Mouse (Mus musculus) CH12F3 (cell line): ENCODE measurements around the gene 4930432M17Rik.

Experiments
- in situ Hi-C: fragments of 300-500 bp; cut with MboI; formaldehyde crosslinking; loops from 2 replicates; pipeline ENCODE4 v1.14.3; 2020; ENCODE audit warnings: low sequenced_read_pairs

Gene 4930432M17Rik

DNA sequence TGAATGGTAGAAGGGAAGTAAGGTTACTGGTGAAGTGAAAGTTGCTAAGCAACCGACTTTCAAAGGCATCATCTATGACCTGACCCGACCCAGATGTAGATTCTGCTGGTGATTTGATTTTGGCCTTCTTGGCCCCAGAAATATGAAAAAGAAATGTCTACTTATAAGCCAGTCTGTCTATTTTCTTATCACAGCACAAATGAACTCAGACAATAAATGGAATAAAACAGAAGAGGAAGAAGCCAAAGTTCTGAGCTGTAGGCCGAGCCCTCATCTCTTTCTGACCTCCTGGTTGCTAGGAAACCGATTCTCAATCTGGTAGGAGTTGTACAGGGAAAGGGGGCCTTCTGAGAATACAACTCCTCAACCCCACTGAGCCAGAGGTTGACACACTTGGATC is at the start of gene 4930432M17Rik:
TSS of gene 4930432M17Rik (plus strand) at position 301 of the 400 bp plus-strand sequence.
- in situ Hi-C loops: no loop called here

DNA sequence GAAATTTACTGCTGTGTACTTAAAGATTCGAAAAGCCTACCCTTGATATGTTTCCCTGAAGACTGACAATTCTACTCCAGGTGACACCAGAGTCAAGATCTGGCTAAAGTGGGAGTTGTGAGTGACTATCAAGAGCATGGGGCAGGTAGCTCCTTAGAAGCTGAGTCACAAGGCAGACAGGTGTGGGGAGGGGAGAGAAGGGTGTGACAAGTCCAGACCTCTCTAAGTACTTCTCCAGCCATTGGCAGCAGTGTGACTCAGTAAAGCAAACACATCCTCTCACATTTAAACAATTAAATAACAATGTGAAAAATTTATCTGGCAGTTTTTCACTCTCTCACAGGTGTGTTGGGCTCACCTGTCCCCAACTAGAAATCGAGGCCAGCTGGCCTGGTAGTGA is 44.9 kb upstream of the 4930432M17Rik start:
- in situ Hi-C loops: no loop called here

DNA sequence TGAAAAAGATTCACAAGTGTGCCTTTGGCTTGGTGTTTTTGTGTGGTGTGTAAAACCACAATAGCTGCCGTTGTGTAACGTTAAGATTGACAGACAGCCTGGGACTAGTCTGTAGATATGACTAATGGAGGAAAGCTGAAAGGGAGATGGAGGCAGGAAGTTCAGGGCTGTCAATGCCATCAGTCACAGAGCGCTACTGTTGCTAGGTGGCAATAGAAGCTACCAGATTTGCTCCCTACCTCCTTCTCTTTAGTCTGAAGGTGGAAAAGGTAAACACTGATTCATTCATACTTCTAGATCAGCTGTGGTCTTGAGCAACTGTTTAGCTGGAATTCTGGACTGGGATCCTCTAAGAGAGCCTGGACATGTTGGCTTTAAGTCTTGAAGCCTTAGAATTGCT is 44.3 kb upstream of the 4930432M17Rik start:
- in situ Hi-C loops: no loop called here

DNA sequence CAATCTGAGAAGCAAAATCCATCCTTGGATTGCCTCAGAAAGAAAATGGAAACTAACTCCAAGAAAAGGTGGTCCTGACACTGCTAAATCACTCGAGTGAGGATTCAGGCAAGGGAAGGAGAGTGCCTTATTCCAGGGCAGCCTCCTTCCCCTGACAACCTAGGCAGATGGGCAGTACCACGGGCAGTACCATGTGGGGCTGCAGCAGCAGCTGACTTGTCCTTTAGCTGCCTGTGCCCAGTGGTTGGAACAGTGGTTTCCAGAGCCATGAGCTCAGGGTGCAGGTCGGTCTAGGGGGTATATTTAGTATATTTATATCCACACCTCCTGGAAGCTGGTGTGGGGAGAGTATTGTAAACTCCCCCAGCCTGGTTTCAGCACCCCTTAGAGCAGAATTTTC is 42.3 kb upstream of the 4930432M17Rik start:
- in situ Hi-C loops: no loop called here

DNA sequence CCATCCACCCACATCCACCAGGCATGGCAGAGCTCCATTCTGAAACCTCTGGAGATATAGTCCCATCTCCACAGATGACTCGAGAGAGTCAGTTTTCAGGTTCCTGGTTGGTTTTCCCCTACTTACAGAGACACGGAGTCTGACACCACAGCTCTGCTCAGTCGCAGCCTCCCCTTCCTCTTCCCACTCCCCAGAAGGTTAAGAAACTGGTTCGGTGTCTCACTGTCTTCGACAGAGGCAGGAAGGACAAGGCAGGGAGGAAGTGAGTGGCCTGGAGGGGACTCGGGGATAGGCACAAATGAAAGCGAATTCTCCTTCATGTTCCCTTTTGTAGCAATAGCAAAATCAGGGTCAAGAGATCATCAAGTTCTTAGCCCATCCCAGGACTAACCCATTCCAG is 39.9 kb upstream of the 4930432M17Rik start:
- in situ Hi-C loops: no loop called here

DNA sequence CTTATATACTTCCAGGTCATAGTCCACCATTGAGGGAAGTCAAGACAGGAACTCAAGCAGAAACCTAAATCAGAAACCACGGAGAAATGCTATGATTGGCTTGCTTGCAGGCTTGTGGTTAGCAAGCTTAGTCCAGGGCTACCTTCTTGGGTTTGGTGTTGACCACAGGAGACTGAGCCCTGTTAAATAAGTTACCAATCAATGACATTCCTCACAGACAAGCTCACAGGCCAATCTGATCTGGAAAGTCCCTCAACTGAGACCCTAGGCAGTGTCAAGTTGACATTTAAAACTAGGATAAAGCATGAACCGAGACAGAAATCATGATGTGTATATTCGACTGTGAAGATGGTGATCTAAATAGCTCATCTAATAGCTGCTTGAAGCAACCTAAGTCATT is 35.6 kb upstream of the 4930432M17Rik start:
- in situ Hi-C loops: no loop called here

DNA sequence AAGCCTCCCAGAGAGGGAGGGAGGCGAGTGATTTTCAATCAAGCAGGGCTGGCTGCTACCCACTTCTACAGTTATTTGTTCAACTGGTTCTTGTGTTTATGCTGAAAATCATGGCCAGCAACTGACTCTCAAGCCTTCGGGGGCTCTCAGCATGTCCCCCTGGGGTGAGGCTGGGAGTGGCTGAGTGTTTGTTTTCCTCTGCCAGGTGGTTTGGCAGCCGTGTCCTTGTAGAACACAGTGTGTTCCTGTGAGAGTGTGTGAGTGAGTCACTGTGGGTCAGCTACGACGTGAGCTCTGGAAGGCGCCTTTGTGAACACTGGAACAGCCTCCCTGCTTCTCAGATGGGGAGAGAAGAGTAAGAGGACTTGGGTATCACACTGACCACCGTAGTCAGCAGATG is 35.1 kb upstream of the 4930432M17Rik start:
- in situ Hi-C loops: no loop called here

DNA sequence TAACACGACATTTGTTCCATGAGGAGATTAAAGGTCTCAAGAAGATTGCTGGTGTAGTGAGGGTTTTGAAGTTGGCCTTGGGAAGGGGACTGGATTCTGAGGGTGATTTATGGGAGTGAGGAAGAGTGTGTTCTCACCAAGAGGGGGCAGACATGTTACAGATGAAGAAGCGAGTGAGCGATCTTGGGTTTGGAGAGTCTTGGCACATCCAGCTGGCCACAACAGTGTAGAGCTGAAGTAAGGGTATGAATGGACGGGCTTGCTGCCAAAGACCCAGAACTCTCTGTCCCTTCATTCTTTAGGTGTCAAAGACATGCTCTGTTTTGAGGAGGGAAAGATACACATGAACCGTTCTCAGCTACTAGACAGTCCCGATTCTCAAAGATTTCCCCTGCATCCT is 34.2 kb upstream of the 4930432M17Rik start:
- in situ Hi-C loops: no loop called here

DNA sequence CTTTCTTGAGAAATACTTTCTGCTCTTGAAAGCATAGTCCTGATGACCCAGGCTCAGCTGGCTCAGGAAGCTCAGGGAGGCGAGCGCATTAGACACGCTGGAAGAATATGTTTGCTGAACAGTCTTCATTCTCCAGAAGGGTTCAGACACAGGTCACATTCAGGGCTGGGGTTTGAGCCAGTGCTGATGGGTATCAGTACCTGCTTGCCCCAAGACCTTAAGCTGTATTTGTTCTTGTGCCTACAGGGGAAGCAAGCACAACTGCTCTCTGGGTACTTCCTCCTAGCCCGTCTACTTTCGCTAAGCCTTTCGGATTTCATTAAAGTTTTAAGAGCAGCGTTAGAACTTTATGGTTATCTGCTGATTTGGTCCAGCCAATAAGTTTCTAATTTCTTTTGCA is 33.8 kb upstream of the 4930432M17Rik start:
- in situ Hi-C loops: no loop called here

DNA sequence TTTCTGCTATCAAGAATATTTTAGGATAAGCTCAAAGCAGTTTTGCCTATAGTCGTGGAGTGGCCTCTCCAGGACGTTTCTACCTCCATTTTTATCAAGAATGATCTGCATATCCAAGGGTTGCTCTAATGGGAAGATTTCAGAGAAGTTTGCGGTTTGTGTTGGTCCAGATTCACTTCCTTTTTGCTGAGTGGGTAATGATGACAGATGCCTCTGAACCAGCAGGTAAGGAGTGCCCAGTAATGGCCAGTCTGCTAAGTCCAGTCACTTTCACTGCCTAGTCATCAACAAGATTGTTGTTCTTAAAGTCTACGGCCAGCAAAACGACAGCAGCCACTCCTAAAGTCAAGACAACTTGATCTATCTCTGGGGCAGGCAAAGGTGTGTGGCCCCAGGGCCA is 32.8 kb upstream of the 4930432M17Rik start:
- in situ Hi-C loops: no loop called here

DNA sequence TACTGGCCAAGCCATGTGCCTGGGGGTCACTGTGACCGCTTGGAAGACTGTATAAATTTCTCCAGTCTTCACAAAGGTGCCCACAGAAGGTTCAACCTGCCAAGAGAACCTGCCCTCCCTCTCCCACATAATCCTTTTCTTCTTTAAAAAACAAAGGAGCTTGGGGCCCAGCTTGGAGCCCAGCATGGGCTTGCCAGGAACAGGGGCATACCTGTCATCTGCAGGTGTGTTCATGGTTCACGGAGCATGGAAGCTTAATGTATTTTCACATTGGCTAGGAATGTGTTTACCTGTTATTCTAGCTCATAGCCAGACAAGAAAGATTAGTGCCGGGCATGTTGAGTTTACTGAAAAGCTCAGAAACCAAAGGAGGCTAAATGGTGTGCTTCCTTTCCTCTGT is 32.3 kb upstream of the 4930432M17Rik start:
- in situ Hi-C loops: no loop called here

DNA sequence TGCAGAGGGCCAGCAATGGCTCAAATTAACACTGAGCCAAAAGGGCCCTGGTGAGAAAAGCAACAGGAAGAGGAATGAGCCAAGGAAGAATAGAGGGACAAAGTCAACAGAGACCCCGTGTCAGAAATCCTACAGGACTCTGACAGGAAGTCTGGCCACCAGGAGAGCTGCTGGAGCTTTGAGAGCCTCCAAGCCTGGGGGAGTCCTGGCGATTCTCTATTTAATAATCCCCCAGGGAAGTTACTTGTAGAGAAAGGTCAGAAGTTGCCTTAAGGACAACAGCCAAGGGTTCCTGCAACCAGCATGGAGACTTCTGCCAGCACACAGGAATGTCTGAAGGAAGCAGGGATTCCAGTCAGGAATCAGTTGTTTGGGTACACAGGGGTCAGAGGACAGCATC is 30.0 kb upstream of the 4930432M17Rik start:
- in situ Hi-C loops: no loop called here

DNA sequence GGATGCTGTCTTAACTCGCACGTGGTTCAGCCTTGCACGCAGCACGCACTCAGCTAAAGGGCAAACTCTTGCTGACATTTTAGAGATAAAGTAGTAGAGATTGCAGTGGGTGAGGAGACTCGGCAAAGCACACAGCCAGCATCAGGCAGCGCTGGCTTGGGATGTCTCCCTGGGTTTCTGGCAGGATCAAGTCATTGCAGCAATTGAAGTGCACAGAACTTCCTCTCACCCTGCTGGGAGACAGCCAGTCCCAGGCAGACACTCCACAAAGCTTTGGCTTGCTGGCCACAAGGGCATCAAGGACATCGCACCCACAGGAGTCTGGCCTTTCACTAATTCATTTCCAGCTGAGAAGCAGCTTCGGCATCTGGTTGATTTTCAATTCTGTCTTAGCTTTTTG is 27.3 kb upstream of the 4930432M17Rik start:
- in situ Hi-C loops: no loop called here

DNA sequence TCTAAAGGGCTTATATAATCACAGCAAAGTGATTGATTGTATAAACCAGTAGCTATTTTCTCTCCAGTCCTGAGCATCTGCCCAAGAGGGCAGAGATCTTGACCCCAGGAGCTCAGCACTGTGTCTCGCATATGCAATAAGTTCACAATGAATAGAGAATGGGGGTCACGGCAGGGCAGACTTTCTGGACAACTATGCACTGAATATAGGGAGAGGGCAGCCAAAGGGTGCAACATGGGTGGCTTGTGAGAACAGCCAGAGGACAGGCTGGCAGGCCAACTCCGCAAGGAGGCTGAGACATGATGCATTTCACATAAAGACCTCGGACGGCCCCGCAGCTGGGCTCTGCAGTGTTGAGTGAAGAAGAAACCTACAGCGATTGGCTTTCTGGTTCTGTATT is 25.1 kb upstream of the 4930432M17Rik start:
- in situ Hi-C loops: no loop called here

DNA sequence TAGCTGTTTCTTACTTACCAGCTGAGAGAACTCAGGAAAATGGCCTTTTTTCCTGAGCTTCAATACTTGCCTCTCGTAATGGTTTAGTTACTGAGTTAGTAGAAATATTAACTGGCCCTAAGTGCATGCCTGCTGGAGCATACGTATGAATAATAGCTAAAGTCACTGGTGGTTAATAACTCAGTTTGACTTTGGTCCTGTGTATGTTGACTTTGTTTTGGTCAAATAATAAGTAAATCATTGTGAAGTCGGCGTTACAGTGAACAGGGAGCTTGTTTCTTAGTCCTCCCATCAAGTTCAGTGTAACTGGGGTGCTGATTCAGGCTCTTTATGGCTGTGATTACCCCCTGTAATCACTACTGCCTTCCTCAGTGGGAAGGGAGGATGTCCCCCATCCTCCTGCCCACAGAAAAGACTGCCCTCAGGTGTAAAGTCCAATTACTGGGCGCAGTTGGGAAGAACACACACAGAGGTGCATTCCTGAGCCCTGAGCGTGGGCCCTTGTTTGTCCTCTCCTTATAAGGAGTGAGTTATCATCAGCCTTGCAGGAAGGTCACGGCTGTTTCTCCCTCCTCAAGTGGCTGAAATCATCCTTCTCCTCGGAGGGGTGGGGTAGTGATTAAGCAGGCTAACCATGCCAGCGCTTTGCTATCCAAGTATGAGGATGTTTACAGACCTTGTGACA is 24.1 kb upstream of the 4930432M17Rik start:
- in situ Hi-C loops: no loop called here

DNA sequence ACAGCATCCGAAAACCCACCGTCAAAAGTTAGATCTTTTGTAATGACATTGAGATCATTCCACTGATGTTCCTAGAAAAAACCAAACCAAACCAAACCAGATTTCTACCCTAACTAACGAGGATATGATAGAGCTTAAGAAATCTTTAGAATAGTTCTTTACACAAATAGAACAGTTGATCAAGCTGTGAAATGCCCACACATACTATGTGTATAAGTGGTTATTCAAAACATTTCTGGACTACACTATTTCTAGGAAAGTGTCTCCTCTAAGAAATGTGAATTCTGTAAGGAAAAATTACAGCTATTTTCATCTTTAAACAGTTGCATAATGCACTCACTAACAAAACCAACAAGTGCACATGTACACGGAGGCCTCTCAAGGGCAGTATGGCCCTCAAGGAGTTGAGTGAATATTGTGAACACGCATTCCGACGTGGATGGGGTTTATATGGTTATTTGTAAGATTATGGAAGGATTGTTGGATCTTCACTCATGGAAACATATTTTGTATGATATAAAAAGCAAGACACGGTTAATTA is 22.3 kb upstream of the 4930432M17Rik start:
- in situ Hi-C loops: no loop called here

DNA sequence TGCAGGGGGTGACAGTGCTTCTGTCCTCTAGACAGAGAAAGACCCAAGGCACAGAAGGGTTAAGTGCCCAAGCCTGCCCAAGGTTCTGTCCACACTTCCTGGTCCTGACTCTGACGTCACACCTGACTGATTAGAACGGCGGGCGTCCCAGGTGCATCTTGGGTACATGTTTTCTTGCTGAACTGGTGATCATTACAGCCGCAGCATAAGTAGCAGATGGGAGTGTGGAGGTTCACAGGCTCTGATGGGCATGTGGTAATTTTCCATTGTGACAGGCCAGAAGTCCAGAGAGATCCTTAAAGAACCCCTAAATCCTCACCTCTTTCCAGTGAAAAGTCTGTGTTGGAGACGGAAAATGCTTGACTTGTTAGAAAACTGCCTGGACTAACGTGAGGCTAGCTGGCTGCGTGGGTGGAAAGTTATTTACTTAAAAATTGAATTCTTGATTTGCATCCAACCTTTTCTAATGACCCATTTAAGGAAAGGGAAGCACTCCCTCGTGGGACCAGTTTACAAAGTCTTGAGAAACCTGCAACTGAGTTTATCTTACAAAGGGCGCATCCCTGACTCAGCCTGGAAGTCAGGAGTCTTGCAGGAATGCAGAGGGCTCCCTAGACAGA is 20.4 kb upstream of the 4930432M17Rik start:
- in situ Hi-C loops: no loop called here

DNA sequence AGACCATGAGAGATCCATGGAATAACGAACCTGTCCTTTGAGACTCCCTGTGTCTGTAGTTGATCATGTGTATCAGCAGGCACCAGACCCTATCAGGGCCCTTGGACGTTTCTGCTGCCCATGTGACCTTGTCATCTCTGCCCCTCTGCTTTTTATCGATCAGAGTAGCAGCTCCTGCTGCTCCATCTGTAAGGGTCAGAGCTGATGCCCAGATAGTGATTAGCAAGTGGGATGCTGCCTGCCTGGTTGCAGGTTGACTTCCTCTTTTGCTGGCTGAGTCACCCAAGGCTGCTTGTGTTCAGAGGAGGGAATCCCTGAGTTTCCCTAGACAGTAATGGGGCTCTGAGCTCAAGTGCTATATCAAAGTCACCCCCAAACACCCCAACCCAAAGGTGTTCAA is 18.9 kb upstream of the 4930432M17Rik start:
- in situ Hi-C loops: no loop called here

DNA sequence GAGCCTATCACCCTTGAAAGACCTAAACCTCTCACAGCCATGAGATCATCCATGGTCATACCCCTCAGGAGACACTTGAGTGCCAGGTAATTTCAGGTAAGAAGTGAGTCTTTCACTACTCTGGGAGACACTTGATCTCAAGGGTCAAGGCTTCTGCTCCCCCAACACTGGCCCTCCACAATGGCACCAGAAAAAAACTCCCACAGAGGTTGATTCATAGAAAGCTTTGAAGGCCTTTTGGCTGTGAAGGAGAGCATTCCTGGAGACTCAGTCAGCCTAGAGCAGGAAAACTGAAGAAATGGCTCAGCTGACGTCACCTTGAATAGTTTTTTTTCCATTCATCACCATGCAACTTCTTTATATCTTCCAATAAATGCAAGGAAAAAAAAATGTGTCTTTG is 18.4 kb upstream of the 4930432M17Rik start:
- in situ Hi-C loops: no loop called here

DNA sequence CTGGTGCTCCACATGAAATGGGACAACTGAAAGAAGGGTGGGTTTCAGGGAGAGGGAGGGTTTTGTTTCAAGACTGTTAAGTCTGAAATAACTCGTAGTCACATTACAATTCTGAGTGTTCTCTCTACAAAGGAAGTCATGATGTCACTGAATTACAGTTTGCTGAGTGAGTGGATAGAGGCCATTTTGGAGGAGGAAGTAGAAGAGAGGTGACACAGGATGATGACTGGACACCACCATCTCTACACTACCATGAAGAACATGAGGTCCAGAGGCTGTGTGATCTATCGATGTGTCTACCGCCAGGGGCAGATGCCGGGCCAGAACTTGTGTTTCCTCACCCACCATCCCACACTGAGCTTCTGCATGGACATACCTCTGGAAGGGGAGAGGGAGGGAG is 13.6 kb upstream of the 4930432M17Rik start:
- in situ Hi-C loops: no loop called here

DNA sequence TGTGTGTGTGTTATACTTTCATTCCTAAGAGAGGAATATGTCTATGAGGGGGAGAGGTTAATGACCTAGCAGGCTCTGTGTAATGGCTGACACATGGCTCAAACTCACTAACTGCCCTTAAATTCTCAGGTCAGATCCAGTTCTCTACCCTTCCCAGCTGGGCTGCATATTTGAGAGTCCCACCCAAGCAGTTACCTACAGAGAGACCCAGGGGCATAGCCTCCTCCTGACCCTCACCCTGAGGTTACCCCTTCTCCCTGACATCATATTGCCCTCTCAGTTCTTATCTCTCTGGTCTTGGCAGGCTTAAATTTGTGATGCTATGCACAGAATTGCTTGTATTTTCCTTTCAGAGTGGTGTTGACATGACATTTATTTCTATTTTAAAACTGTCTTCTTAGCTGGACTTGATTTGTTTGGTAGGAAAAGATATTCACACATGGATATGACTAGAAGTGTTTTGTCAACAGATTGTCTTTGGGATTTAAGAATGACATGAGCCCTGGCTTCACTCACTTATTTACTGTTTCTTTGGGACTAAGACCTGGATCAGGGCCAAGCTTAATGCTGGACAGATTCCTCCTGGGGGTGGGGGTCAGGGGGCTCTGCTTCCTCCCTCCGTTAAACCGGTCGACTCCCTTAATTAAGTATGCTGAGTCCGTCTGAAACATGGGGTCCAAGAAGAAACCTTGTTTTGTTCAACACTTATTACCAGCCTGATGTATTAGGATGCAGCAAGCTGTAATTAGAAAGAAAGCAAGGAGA is 7.7 kb upstream of the 4930432M17Rik start:
- in situ Hi-C loops: no loop called here

DNA sequence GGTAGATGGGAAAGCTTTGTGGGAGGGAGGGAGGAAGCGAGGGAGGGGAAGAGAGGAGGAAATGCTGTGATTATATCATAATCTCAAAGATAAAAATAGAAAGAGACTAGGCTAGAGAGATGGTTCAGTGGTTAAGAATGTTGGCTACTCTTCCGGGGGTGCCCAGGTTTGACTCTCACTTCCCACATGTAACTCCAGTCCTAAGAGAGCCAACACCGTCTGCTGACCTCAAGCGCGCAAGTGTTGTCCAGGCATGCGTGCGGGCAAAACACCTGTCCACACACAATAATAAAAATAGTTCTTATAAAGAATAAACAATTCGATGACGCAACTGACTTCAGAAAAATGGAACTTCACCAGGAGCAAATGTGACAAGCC is 7.1 kb upstream of the 4930432M17Rik start:
- in situ Hi-C loops: no loop called here
